In genomic region chr7:48853496-48853895, GRCm38 (mm10) we compare ENCODE assay signal across 20 mouse cellular contexts. TPM values are rescaled to one million over a fixed set of nuclear protein-coding genes. Genes with fewer than 3 reads are reported as not detected.
DNase-seq lines count a peak whose midpoint lies in the region; ATAC-seq lines count a peak whose summit lies in the region.
"Had no signal": no experiment of that assay in that cellular context is flagged by ENCODE, and none has a peak within 500 bp of the region (broad histone marks: within the 10 kb centered on the region; RNA-seq: fewer than 3 reads in every experiment).

No protein-coding gene starts in this region.

- H3K27me3 ChIP-seq in heart, embryonic 11.5 days (ENCODE audit: control insufficient read depth, insufficient read depth, low read length), result no peaks in the 10 kb centered on the region
- no peaks in the 10 kb centered on the region for H3K27me3 ChIP-seq in heart, embryonic 15.5 days
- H3K27me3 ChIP-seq in liver, embryonic 12.5 days (replicated peaks), result no peaks in the 10 kb centered on the region
- H3K27me3 ChIP-seq in intestine, embryonic 15.5 days (replicated peaks), result no peaks in the 10 kb centered on the region
- H3K27me3 ChIP-seq in neural tube, embryonic 15.5 days (replicated peaks), result no peaks in the 10 kb centered on the region
- H3K27me3 ChIP-seq: embryonic facial prominence, embryonic 12.5 days; forebrain, embryonic 15.5 days had no signal

- H3K9ac ChIP-seq in heart, embryonic 11.5 days (ENCODE audit: low read depth, low read length), result no peak overlapping the region
- H3K9ac ChIP-seq in heart, embryonic 15.5 days, result no peak overlapping the region
- H3K9ac ChIP-seq in liver, embryonic 12.5 days, result no peak overlapping the region
- no peak overlapping the region for H3K9ac ChIP-seq in intestine, embryonic 15.5 days
- H3K9ac ChIP-seq in neural tube, embryonic 15.5 days (replicated peaks), result no peak overlapping the region
- H3K9ac ChIP-seq: embryonic facial prominence, embryonic 12.5 days; forebrain, embryonic 15.5 days; hindbrain, embryonic 12.5 days had no signal

- 32% methylated on average over 13 of the region's 13 CpGs for WGBS in heart, embryonic 11.5 days (ENCODE audit: insufficient replicate concordance)
- 41% methylated on average over 13 of the region's 13 CpGs for WGBS in heart, embryonic 15.5 days
- 68% methylated on average over 13 of the region's 13 CpGs for WGBS in liver, embryonic 12.5 days (ENCODE audit: insufficient replicate concordance)
- 81% methylated on average over 13 of the region's 13 CpGs for WGBS in intestine, embryonic 15.5 days
- WGBS in neural tube, embryonic 15.5 days, result 90% methylated on average over 13 of the region's 13 CpGs

- H3K36me3 ChIP-seq in heart, embryonic 11.5 days (ENCODE audit: control insufficient read depth, insufficient read depth, low read length), result no peaks in the 10 kb centered on the region
- no peaks in the 10 kb centered on the region for H3K36me3 ChIP-seq in heart, embryonic 15.5 days
- no peaks in the 10 kb centered on the region for H3K36me3 ChIP-seq in liver, embryonic 12.5 days
- no peaks in the 10 kb centered on the region for H3K36me3 ChIP-seq in intestine, embryonic 15.5 days
- H3K36me3 ChIP-seq in neural tube, embryonic 15.5 days, result no peaks in the 10 kb centered on the region
- H3K36me3 ChIP-seq: embryonic facial prominence, embryonic 12.5 days; forebrain, embryonic 15.5 days; hindbrain, embryonic 12.5 days had no signal

- ATAC-seq in heart, embryonic 11.5 days (replicated peaks; ENCODE audit: insufficient number of reproducible peaks, low FRiP score, low TSS enrichment), result 0 out of 2 replicates have a peak, but pooled peaks have one; percentile 18
- peak; percentile 77 for ATAC-seq in heart, embryonic 15.5 days (replicated peaks; ENCODE audit: insufficient number of reproducible peaks, insufficient read depth, low FRiP score, low read depth)
- ATAC-seq in liver, embryonic 12.5 days, result no peak
- ATAC-seq in intestine, embryonic 15.5 days, result no peak
- ATAC-seq in neural tube, embryonic 15.5 days (ENCODE audit: low FRiP score), result no peak
- ATAC-seq: forebrain, embryonic 15.5 days; hindbrain, embryonic 16.5 days; inflammation-experienced regulatory T-cells, adult 6 months had no signal

- H3K4me1 ChIP-seq in heart, embryonic 11.5 days (ENCODE audit: control insufficient read depth, insufficient read depth, low read length), result peaks cover 9% of the 10 kb centered on the region
- peaks cover 23% of the 10 kb centered on the region for H3K4me1 ChIP-seq in heart, embryonic 15.5 days (replicated peaks)
- peaks cover 10% of the 10 kb centered on the region; the same call in 1 of the 2 replicates for H3K4me1 ChIP-seq in liver, embryonic 12.5 days
- H3K4me1 ChIP-seq in intestine, embryonic 15.5 days (replicated peaks), result no peaks in the 10 kb centered on the region
- no peaks in the 10 kb centered on the region for H3K4me1 ChIP-seq in neural tube, embryonic 15.5 days
- H3K4me1 ChIP-seq: embryonic facial prominence, embryonic 12.5 days; hindbrain, embryonic 12.5 days had no signal

- peak; percentile 92 for DNase-seq in heart, adult 11 months
- no peak for DNase-seq in heart, postnatal 25 days (ENCODE audit: low spot score)
- DNase-seq: adrenal gland, postnatal 14 days; cerebellum, adult 11-12 months; cerebellum, adult 9-10 months; cerebellum, postnatal 25 days; gastrocnemius, postnatal 10 days; kidney, adult 11 months had no signal

- peak overlapping the region; percentile 87 for H3K27ac ChIP-seq in heart, embryonic 11.5 days (ENCODE audit: low read depth, low read length)
- H3K27ac ChIP-seq in heart, embryonic 15.5 days, result peak overlapping the region; percentile 92
- no peak overlapping the region for H3K27ac ChIP-seq in liver, embryonic 12.5 days
- no peak overlapping the region for H3K27ac ChIP-seq in intestine, embryonic 15.5 days
- H3K27ac ChIP-seq in neural tube, embryonic 15.5 days (replicated peaks), result no peak overlapping the region
- H3K27ac ChIP-seq: embryonic facial prominence, embryonic 12.5 days; forebrain, embryonic 15.5 days; hindbrain, embryonic 12.5 days had no signal

- intact Hi-C loops in heart, postnatal 25 days (cut with DNase I), result no loop called here

- peak overlapping the region; percentile 22; the same call in 1 of the 2 replicates for H3K4me2 ChIP-seq in heart, embryonic 11.5 days
- peak overlapping the region; percentile 21; the same call in 1 of the 2 replicates for H3K4me2 ChIP-seq in heart, embryonic 15.5 days
- H3K4me2 ChIP-seq in liver, embryonic 12.5 days, result no peak overlapping the region
- no peak overlapping the region for H3K4me2 ChIP-seq in intestine, embryonic 15.5 days (replicated peaks)
- H3K4me2 ChIP-seq in neural tube, embryonic 15.5 days, result no peak overlapping the region
- H3K4me2 ChIP-seq: embryonic facial prominence, embryonic 12.5 days; forebrain, embryonic 15.5 days; hindbrain, embryonic 12.5 days had no signal

- no peak overlapping the region for H3K4me3 ChIP-seq in heart, embryonic 11.5 days (ENCODE audit: low read depth, low read length)
- no peak overlapping the region for H3K4me3 ChIP-seq in heart, embryonic 15.5 days
- no peak overlapping the region for H3K4me3 ChIP-seq in liver, embryonic 12.5 days
- H3K4me3 ChIP-seq in intestine, embryonic 15.5 days (replicated peaks), result no peak overlapping the region
- H3K4me3 ChIP-seq in neural tube, embryonic 15.5 days (replicated peaks), result no peak overlapping the region
- H3K4me3 ChIP-seq: embryonic facial prominence, embryonic 12.5 days; forebrain, embryonic 15.5 days; hindbrain, embryonic 12.5 days had no signal

- H3K9me3 ChIP-seq in heart, embryonic 11.5 days (replicated peaks; ENCODE audit: control insufficient read depth, low read length), result no peaks in the 10 kb centered on the region
- H3K9me3 ChIP-seq in heart, embryonic 15.5 days (replicated peaks), result no peaks in the 10 kb centered on the region
- no peaks in the 10 kb centered on the region for H3K9me3 ChIP-seq in liver, embryonic 12.5 days (replicated peaks)
- no peaks in the 10 kb centered on the region for H3K9me3 ChIP-seq in intestine, embryonic 15.5 days
- H3K9me3 ChIP-seq in neural tube, embryonic 15.5 days (replicated peaks), result no peaks in the 10 kb centered on the region
- H3K9me3 ChIP-seq: embryonic facial prominence, embryonic 12.5 days; forebrain, embryonic 15.5 days; hindbrain, embryonic 12.5 days had no signal

RNA-seq across cellular contexts. Expression of gene Csrp3, which starts 5.7 kb away (rescaled TPM):
- 1,000 to 10,000 TPM; 2,113 to 2,237 TPM for total RNA-seq in heart, postnatal 25 days (2021)
- 1,436 and 1,472 TPM in 2 replicates for polyA plus RNA-seq in heart, embryonic 11.5 days (2014; fragmentation: Nextera tagmentation; extraction: Ambion mirVana)
- 1,541 and 1,964 TPM in 2 replicates for polyA plus RNA-seq in heart, embryonic 15.5 days (2015; fragmentation: Nextera tagmentation; extraction: Ambion mirVana)
- polyA plus RNA-seq in liver, embryonic 12.5 days (2016; fragmentation: Nextera tagmentation; extraction: Ambion mirVana), result 0.27 and 0.86 TPM in 2 replicates
- 0.53 and 0.94 TPM in 2 replicates for polyA plus RNA-seq in intestine, embryonic 15.5 days (2015; fragmentation: Nextera tagmentation; extraction: Ambion mirVana)
- polyA plus RNA-seq in neural tube, embryonic 15.5 days (2015; fragmentation: Nextera tagmentation; extraction: Ambion mirVana), result 6.1 and 10.0 TPM in 2 replicates
- polyA plus RNA-seq: cortical plate, adult 2 months; forebrain, embryonic 11.5 days; inflammation-experienced regulatory T-cells, adult 6 months had no signal

RNA-seq across cellular contexts. Expression of gene E2f8, which starts 27.9 kb away (rescaled TPM):
- under 1 TPM; 0.75 to 0.87 TPM for total RNA-seq in heart, postnatal 25 days (2021)
- 20.7 and 22.7 TPM in 2 replicates for polyA plus RNA-seq in heart, embryonic 11.5 days (2014; fragmentation: Nextera tagmentation; extraction: Ambion mirVana)
- 15.6 and 18.9 TPM in 2 replicates for polyA plus RNA-seq in heart, embryonic 15.5 days (2015; fragmentation: Nextera tagmentation; extraction: Ambion mirVana)
- 34.5 and 38.7 TPM in 2 replicates for polyA plus RNA-seq in liver, embryonic 12.5 days (2016; fragmentation: Nextera tagmentation; extraction: Ambion mirVana)
- 22.3 and 23.5 TPM in 2 replicates for polyA plus RNA-seq in intestine, embryonic 15.5 days (2015; fragmentation: Nextera tagmentation; extraction: Ambion mirVana)
- 2.3 and 7.0 TPM in 2 replicates for polyA plus RNA-seq in neural tube, embryonic 15.5 days (2015; fragmentation: Nextera tagmentation; extraction: Ambion mirVana)

RNA-seq across cellular contexts. Expression of gene Nav2, which starts 55.0 kb away (rescaled TPM):
- total RNA-seq in heart, postnatal 25 days (2021), result 10 to 100 TPM; 53.0 to 60.1 TPM
- 22.4 and 32.2 TPM in 2 replicates for polyA plus RNA-seq in heart, embryonic 11.5 days (2014; fragmentation: Nextera tagmentation; extraction: Ambion mirVana)
- polyA plus RNA-seq in heart, embryonic 15.5 days (2015; fragmentation: Nextera tagmentation; extraction: Ambion mirVana), result 30.7 and 40.0 TPM in 2 replicates
- polyA plus RNA-seq in liver, embryonic 12.5 days (2016; fragmentation: Nextera tagmentation; extraction: Ambion mirVana), result 2.6 and 2.8 TPM in 2 replicates
- polyA plus RNA-seq in intestine, embryonic 15.5 days (2015; fragmentation: Nextera tagmentation; extraction: Ambion mirVana), result 17.7 and 19.1 TPM in 2 replicates
- 27.6 and 31.3 TPM in 2 replicates for polyA plus RNA-seq in neural tube, embryonic 15.5 days (2015; fragmentation: Nextera tagmentation; extraction: Ambion mirVana)

Comparison
In these comparisons a context has a peak if more than half of its experiments do, and no peak if none do; other contexts are left out.
1. ATAC-seq: peak in heart, embryonic 11.5 days (single experiment) and heart, embryonic 15.5 days (single experiment); none in liver, embryonic 12.5 days (single experiment), intestine, embryonic 15.5 days (single experiment) and neural tube, embryonic 15.5 days (single experiment).
2. H3K27ac ChIP-seq: peak in heart, embryonic 11.5 days (single experiment) and heart, embryonic 15.5 days (single experiment); none in liver, embryonic 12.5 days (single experiment), intestine, embryonic 15.5 days (single experiment) and neural tube, embryonic 15.5 days (single experiment).
3. H3K4me2 ChIP-seq: peak in heart, embryonic 11.5 days (single experiment) and heart, embryonic 15.5 days (single experiment); none in liver, embryonic 12.5 days (single experiment), intestine, embryonic 15.5 days (single experiment) and neural tube, embryonic 15.5 days (single experiment).
4. RNA of gene Csrp3, which starts 5.7 kb away (polyA plus RNA-seq): 1,541 to 1,964 TPM in heart, embryonic 15.5 days and 1,436 to 1,472 TPM in heart, embryonic 11.5 days; 6.1 to 10.0 TPM in neural tube, embryonic 15.5 days, 0.53 to 0.94 TPM in intestine, embryonic 15.5 days and 0.27 to 0.86 TPM in liver, embryonic 12.5 days; every median in the first group is over 100 times any median in the second.